Mouse (Mus musculus) brain, embryonic 14.5 days (tissue): Measurements from ENCODE around the gene Rspo4.

Experiments
- CTCF ChIP-seq: fragments of 200-500 bp; IDR thresholded peaks from 2 replicates; pipeline ENCODE4 v1.5.1; 2012; ENCODE audit warnings: inconsistent platforms, mild to moderate bottlenecking, moderate library complexity, borderline replicate concordance; ENCODE audit not compliant: insufficient read depth, insufficient read length; ENCODE audit errors: extremely low read depth
- POLR2A ChIP-seq: fragments of 200-500 bp; IDR thresholded peaks from 2 replicates; pipeline ENCODE4 v1.6.1; 2012; ENCODE audit warnings: mild to moderate bottlenecking, inconsistent platforms, borderline replicate concordance; ENCODE audit not compliant: poor library complexity, insufficient read depth, insufficient read length, severe bottlenecking; ENCODE audit errors: extremely low read depth

GRCm38 (mm10) chr2:151815586-151815985 lies 27.1 kb upstream of the Rspo4 start:
- TF ChIP-seq CTCF (no peak), POLR2A (no peak)
